Mouse (Mus musculus): ENCODE measurements around the gene Gpr27. TPM values are rescaled to one million over a fixed set of nuclear protein-coding genes. Genes with fewer than 3 reads are reported as not detected.

Gene Gpr27
- total RNA-seq, 2 experiments from 2014 or later: 46.1 to 47.8 TPM

DNA sequence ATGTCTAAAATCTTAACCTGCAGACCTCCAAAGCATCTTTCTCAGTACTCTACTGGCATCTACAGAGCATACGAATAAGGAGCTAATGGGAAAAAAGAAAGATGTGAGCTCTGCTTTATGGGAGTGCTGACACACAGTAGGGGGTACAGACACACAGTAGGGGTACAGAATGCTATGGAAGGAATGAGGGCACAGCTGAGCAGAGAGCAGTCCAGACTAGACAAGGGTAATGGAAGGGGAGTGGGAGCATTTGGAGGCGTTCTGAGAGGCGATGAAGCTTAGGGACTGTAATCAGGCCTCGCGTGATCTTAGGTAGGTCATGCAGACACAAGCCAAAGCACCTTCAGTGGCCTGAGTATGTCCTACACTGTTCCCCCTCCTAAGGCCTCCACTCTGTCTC, 8.5 kb upstream of the Gpr27 start:
- TF ChIP-seq CTCF (IDR thresholded peaks at IDR 0.05): no peak
- H3K4me3 ChIP-seq: no peak overlapping the region
- DNase-seq (ENCODE audit: extremely low spot score in 1 of 2, low spot score in 2 of 2): no peak
- H3K27ac ChIP-seq: no peak overlapping the region
- intact Hi-C loops (cut with DNase I): no loop called here

DNA sequence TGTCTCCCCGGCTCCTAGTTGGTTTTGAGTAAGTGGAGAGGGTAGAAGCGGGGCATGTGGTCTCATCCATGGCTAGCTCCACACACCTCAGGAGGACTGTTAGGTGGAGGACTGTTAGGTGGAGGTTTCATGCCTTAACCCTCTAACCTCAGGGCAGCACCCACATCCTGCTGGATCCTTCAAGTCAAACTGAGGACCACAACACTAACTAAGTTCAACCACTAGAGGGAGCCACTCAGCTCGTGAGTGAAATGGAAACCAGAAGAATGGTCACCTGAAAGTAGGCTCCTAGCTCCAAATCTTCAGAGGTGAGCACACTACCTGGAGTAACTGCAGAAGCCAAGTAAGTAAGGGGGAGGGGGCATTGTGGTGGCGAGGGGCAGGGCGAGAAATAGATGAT, 7.6 kb upstream of the Gpr27 start:
- DNase-seq (ENCODE audit: extremely low spot score in 1 of 2, low spot score in 2 of 2): no peak
- Histone ChIP-seq H3K27ac (no peak overlapping the region), H3K4me3 (no peak overlapping the region)
- intact Hi-C loops (cut with DNase I): no loop called here
- TF ChIP-seq CTCF (IDR thresholded peaks at IDR 0.05): peak; percentile 56

DNA sequence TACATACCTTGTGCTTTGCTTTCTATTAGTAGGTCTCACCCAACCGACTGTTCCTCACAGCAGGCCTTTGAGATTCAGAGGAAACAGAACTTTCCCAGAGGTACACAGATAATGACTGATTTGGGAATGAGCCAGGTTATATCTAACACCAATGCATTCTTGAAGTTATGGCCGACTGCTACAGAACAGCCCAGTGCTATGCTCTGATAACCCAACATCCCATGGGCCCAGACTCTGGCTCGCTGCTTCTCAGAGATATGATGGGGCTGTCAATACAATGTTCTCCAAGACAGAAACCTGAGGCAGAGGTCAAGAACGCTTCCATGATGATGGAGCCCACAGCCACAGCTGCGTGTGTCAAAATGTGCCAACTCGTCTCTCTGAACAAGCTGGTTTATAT, 4.0 kb upstream of the Gpr27 start:
- intact Hi-C loops (cut with DNase I): no loop called here
- no peak overlapping the region for H3K4me3 ChIP-seq
- DNase-seq (ENCODE audit: extremely low spot score in 1 of 2, low spot score in 2 of 2): no peak
- H3K27ac ChIP-seq: no peak overlapping the region
- TF ChIP-seq CTCF (IDR thresholded peaks at IDR 0.05): no peak

DNA sequence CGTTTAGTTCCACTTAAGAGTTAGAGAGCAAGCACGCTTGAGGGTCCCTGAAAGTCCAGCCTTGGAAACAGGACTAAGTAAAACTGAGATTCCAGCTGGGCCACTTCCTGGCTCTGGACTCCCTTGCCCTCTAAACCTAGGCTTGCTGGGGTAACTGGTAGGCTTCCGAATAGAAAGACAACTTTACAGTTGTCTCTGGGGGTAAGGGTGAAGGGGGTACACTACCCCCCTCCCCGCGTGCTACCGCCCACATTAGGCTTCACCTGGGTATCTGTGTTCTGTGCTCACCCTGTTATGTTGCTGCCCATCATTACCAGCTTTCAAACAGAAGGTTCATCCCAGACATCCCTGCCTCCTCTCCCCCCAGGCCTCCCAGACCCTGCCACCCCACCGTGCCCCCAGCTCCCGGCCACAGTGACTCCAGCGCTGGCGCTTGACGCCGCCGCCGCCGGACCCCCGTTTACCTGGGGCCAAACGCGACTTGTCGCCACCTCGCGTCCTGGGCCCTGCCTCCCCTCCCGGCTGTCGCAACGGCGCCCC, 743 bp upstream of the Gpr27 start:
- intact Hi-C loops (cut with DNase I): loop anchor here (2.0 to 10.0 kb wide), 3 partner anchors 25 to 1141 kb away; partner anchors contain the start of genes Eif4e3, Gm20696, Ppp4r2 and Rybp
- Histone ChIP-seq H3K27ac (peak overlapping the region; percentile 76), H3K4me3 (peak overlapping the region; percentile 68)
- no peak for DNase-seq (ENCODE audit: extremely low spot score in 1 of 2, low spot score in 2 of 2)
- TF ChIP-seq CTCF (IDR thresholded peaks at IDR 0.05): no peak

DNA sequence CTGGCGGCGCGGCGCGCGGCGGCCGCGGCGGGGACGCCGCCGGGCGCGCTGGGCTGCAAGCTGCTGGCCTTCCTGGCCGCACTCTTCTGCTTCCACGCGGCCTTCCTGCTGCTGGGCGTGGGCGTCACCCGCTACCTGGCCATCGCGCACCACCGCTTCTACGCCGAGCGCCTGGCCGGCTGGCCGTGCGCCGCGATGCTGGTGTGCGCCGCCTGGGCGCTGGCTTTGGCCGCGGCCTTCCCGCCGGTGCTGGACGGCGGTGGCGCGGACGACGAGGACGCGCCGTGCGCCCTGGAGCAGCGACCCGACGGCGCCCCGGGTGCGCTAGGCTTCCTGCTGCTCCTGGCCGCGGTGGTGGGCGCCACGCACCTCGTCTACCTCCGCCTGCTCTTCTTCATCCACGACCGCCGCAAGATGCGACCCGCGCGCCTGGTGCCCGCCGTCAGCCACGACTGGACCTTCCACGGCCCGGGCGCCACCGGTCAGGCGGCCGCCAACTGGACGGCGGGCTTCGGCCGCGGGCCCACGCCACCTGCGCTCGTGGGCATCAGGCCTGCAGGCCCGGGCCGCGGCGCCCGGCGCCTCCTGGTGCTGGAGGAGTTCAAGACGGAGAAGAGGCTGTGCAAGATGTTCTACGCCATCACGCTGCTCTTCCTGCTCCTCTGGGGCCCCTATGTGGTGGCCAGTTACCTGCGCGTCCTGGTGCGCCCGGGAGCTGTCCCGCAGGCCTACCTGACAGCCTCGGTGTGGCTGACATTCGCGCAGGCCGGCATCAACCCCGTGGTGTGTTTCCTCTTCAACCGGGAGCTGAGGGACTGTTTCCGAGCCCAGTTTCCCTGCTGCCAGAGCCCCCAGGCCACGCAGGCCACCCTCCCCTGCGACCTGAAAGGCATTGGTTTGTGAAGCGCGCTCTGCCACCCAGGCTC, 700 bp downstream of the Gpr27 start:
- peak; percentile 31 to 45 for DNase-seq (ENCODE audit: extremely low spot score in 1 of 2, low spot score in 2 of 2)
- Histone ChIP-seq H3K4me3 (peak overlapping the region; percentile 68), H3K27ac (peak overlapping the region; percentile 78; the same call in 1 of the 2 replicates)
- intact Hi-C loops (cut with DNase I): loop anchor here (2.0 to 10.0 kb wide), 3 partner anchors 26 to 1139 kb away; partner anchors contain the start of genes Eif4e3, Gm20696, Ppp4r2 and Rybp
- TF ChIP-seq CTCF (IDR thresholded peaks at IDR 0.05): no peak

DNA sequence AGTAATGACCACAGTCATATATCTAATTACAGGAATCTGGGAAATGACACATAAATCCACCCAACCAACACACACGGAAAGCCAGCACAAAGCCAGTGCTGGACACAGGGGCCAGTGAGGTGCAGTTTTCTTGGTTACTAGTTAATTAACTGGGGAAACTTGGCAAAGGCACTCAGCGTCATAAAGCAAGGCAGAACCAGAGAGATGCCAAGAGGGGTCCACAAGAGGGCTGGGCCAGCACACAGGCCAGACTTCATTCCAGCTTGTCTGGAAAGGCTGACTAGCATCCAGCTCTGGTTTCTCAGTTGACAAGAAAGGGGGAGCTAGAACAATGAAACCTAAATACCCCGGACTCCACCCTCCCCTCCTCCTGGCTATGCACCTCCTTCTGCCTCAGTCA, 8.0 kb downstream of the Gpr27 start:
- TF ChIP-seq CTCF (IDR thresholded peaks at IDR 0.05): no peak
- intact Hi-C loops (cut with DNase I): no loop called here
- no peak overlapping the region for H3K4me3 ChIP-seq
- no peak overlapping the region for H3K27ac ChIP-seq
- no peak for DNase-seq (ENCODE audit: extremely low spot score in 1 of 2, low spot score in 2 of 2)

DNA sequence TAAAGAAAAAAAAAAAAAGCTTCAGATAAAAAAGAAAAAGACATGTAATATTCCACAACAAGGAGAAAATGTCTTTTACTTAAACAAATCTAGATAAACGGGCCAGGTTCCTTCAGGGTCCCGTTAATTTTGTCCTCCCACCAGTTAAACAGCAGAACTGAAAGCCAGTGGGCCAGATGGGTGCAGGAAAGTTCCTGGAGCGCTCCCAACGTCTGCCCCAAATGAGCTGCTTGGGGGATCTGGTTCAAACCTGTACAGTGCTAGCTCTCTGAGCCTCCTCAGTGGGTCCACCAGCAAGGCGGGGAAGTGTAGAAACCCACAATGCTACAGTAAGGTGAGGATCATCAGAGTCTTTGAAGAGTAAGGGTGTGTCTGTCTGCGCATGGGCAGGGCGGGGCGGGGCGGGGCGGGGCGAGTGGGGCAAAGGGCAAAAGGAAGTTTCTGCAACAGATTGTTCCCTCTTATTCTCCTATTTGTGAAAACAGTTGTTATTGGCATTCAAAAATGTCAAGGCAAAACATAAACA, 19.2 kb downstream of the Gpr27 start:
- DNase-seq (ENCODE audit: extremely low spot score in 1 of 2, low spot score in 2 of 2): no peak
- TF ChIP-seq CTCF (IDR thresholded peaks at IDR 0.05): no peak
- Histone ChIP-seq H3K27ac (no peak overlapping the region), H3K4me3 (no peak overlapping the region)
- intact Hi-C loops (cut with DNase I): no loop called here

DNA sequence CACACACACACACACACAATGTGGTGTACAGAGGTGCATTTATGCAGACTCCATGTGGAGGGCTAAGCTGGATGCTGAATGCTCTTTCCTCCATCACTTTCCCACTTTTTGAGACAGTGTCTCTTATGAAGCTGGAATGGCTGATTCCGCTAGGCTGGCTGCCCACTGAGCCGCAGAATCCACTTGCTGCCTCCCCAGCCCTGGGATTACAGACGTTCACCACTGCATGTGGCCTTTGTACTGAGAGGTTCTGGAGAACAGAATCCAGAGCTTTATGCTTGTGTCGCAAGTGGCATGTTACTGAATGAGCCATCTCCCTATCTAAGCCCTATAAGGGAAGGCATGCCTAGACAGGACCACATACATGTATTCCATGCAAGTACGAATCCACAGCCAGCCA, 20.8 kb downstream of the Gpr27 start:
- no peak for DNase-seq (ENCODE audit: extremely low spot score in 1 of 2, low spot score in 2 of 2)
- intact Hi-C loops (cut with DNase I): no loop called here
- H3K27ac ChIP-seq: no peak overlapping the region
- H3K4me3 ChIP-seq: no peak overlapping the region
- no peak for TF ChIP-seq CTCF (IDR thresholded peaks at IDR 0.05)

DNA sequence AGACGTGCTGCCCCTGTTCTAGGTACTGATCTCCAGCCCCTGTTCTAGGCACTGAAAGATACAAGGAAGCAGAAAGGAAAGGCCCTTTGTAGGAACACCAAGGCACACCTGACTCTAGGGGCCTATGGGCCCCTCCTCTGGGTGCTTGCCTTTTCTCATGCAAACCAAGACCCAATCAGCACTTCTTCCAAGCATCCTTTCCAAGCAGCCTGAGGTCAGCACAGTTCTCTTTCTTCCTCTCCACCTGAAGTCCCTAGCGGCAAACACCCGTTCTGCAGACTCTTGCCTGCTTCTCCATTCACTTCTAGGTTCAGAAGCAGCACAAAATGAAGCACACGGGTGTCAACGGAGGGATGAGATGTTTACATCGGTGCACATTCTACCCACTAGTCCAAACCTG, 22.7 kb downstream of the Gpr27 start:
- TF ChIP-seq CTCF (IDR thresholded peaks at IDR 0.05): no peak
- intact Hi-C loops (cut with DNase I): no loop called here
- no peak for DNase-seq (ENCODE audit: extremely low spot score in 1 of 2, low spot score in 2 of 2)
- no peak overlapping the region for H3K4me3 ChIP-seq
- H3K27ac ChIP-seq: no peak overlapping the region

DNA sequence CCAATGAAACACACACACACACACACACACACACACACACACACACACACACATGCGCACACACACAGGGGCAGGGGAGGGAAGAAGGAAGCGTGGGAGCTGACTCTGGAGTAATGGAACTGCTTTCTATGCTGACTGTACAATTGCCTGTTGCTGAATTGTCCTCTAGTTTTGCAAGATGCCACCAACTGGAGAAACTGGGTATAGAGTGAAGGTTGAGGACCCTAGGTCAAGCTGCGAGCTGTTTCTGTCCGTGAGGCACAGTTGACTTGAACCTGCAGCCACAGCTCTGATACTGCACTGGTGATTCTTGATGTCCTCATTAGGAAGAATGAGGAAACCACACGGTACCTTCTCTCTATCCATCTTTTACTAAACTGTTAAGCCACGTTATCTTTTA, 23.4 kb downstream of the Gpr27 start:
- no peak for TF ChIP-seq CTCF (IDR thresholded peaks at IDR 0.05)
- Histone ChIP-seq H3K4me3 (no peak overlapping the region), H3K27ac (no peak overlapping the region)
- DNase-seq (ENCODE audit: extremely low spot score in 1 of 2, low spot score in 2 of 2): no peak
- intact Hi-C loops (cut with DNase I): no loop called here

DNA sequence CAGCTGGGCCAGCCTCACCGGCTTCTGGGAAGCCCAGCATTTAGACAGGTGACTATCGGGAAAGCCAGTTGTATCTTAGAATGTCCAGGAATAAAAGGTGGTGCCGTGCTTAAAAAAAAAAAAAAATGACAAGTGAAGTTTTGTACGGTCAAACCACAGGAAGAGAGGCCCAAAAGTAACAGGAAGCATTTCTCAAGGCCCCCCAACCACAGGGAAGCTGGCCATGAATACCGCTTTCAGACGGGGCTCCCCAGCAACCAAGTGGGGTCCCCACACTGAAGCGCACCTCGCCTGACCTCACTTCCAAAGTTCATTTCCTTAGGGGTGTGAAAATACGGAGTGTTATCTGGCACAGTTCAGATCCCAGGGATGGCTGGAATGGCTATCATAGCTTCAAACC, 28.6 kb downstream of the Gpr27 start:
- DNase-seq (ENCODE audit: extremely low spot score in 1 of 2, low spot score in 2 of 2): no peak

DNA sequence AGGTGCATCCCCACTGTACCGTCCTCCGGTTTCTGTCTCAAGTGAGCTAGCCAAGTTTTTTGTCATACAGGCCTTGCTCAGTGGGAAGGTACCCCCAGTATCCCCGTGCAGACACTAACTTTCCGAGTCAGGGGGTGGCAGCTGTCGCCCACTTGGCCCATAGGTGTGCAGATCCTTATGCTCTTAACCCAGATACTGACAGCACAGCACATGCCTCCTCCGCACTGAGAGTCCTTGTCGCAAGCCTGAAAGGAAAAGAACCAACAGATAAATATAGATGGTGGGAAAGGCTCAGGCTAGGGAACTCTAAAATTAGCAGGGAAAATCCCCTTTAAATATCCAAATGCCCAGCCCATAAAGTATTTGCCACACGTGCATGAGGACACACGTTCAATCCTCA, 29.9 kb downstream of the Gpr27 start:
- intact Hi-C loops (cut with DNase I): no loop called here
- no peak overlapping the region for H3K4me3 ChIP-seq
- no peak for DNase-seq (ENCODE audit: extremely low spot score in 1 of 2, low spot score in 2 of 2)
- TF ChIP-seq CTCF (IDR thresholded peaks at IDR 0.05): no peak
- H3K27ac ChIP-seq: no peak overlapping the region

More for the DNA sequence above, 28.6 kb downstream of the Gpr27 start:
- TF ChIP-seq CTCF (IDR thresholded peaks at IDR 0.05): no peak
- intact Hi-C loops (cut with DNase I): no loop called here
- Histone ChIP-seq H3K4me3 (no peak overlapping the region), H3K27ac (no peak overlapping the region)
